Mouse (Mus musculus): ENCODE measurements around the gene Mettl8. TPM values are rescaled to one million over a fixed set of nuclear protein-coding genes. Genes with fewer than 3 reads are reported as not detected.

Mettl8 gene
- total RNA-seq, 4 experiments from 2014 or later, result 4.8 to 6.1 (median 5.4) TPM

GRCm38 (mm10) chr2:70932965-70933364 is 122.4 kb downstream of the Mettl8 start:
- no peak for DNase-seq (ENCODE audit: low spot score in 2 of 2)

GRCm38 (mm10) chr2:70930631-70931288 is 124.6 kb downstream of the Mettl8 start:
- DNase-seq (ENCODE audit: low spot score in 2 of 2), result no peak

- DNase-seq (ENCODE audit: low spot score in 2 of 2), result no peak
Measured at GRCm38 (mm10) chr2:70929714-70930113, 125.7 kb downstream of the Mettl8 start.

GRCm38 (mm10) chr2:70924049-70924448 is 131.3 kb downstream of the Mettl8 start:
- no peak for DNase-seq (ENCODE audit: low spot score in 2 of 2)

GRCm38 (mm10) chr2:70922814-70923213 is 132.6 kb downstream of the Mettl8 start:
- no peak for DNase-seq (ENCODE audit: low spot score in 2 of 2)

- no peak for DNase-seq (ENCODE audit: low spot score in 2 of 2)
Measured at GRCm38 (mm10) chr2:70920937-70921596, 134.3 kb downstream of the Mettl8 start.

- no peak for DNase-seq (ENCODE audit: low spot score in 2 of 2)
Measured at GRCm38 (mm10) chr2:70919913-70920522, 135.4 kb downstream of the Mettl8 start.

GRCm38 (mm10) chr2:70918516-70918915 is 136.9 kb downstream of the Mettl8 start:
- DNase-seq (ENCODE audit: low spot score in 2 of 2), result no peak

Other genes with a start within 250 kb of the Mettl8 start
- gene Tlk1, start 229.9 kb downstream of the Mettl8 start, total RNA-seq (2022), result 10 to 100 TPM; 37.8 to 44.5 (median 40.8) TPM
- 1 to 10 TPM; 2.9 to 3.7 (median 3.6) TPM for gene Dcaf17, start 255 bp downstream of the Mettl8 start, total RNA-seq (2022)
- under 1 TPM; 0.10 to 0.45 (median 0.27) TPM for gene Cybrd1, start 62.3 kb upstream of the Mettl8 start, total RNA-seq (2022)
- gene Dync1i2, start 156.1 kb upstream of the Mettl8 start, total RNA-seq (2022), result 10 to 100 TPM; 38.5 to 42.1 (median 41.1) TPM

All from gastrocnemius, adult 8-10 months (tissue).